Mouse (Mus musculus) E14TG2a.4 (cell line): ENCODE results near the gene Fam163b.

Experiments
- H3K27me3 ChIP-seq: 2 replicates; pipeline ENCODE4 v1.6.1; 2014; ENCODE audit warnings: low read length, control low read depth; ENCODE audit not compliant: insufficient read depth
- H3K36me3 ChIP-seq: 2 replicates; pipeline ENCODE4 v1.6.1; 2014; ENCODE audit warnings: low read length, control low read depth; ENCODE audit not compliant: insufficient read depth
- H3K4me1 ChIP-seq: replicated peaks from 2 replicates; pipeline ENCODE4 v1.6.1; 2014; ENCODE audit warnings: low read depth, low read length, control low read depth
- H3K4me3 ChIP-seq: replicated peaks from 2 replicates; pipeline ENCODE4 v1.5.1; 2014; ENCODE audit warnings: mild to moderate bottlenecking, low read length
- H3K9me3 ChIP-seq: 2 replicates; pipeline ENCODE4 v1.6.1; 2014; ENCODE audit warnings: low read length, control low read depth
- CTCF ChIP-seq: conservative IDR thresholded peaks from 2 replicates; pipeline ENCODE4 v1.5.1; 2014; ENCODE audit warnings: low read length
- NANOG ChIP-seq: IDR thresholded peaks from 2 replicates; pipeline ENCODE4 v1.6.1; 2014; ENCODE audit warnings: borderline replicate concordance, low read length, mixed read lengths
- POU5F1 ChIP-seq: IDR thresholded peaks from 2 replicates; pipeline ENCODE4 v1.6.1; 2014; ENCODE audit warnings: low read length, borderline replicate concordance

Fam163b gene

GRCm38 (mm10) chr2:27106816-27107215 lies 35.5 kb downstream of the Fam163b start:
- H3K4me1 ChIP-seq: no peaks in the 10 kb centered on the region

DNA sequence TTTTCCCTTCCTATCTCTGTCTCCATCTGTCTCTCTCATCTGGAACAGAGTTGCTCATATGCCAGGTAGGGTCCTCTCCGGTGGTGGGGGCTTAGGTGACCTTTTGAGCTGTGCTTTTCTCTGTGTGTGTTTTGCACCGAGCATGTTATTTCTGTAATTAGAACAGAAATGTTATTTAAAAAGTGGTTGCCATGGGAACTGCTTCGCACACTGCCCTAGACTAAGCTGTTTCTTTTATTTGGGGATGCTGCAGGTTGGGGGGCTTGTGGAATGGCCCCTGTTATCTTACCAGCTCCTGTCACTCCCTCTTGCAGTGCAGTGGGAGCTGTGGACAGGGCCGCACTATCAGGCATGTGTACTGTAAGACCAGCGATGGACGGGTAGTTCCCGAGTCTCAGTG lies 38.7 kb downstream of the Fam163b start:
- Histone ChIP-seq H3K4me3 (no peak overlapping the region), H3K27me3 (peaks cover 7% of the 10 kb centered on the region; the same call in 1 of the 2 replicates), H3K4me1 (no peaks in the 10 kb centered on the region), H3K9me3 (no peaks in the 10 kb centered on the region), H3K36me3 (no peaks in the 10 kb centered on the region)
- no peak for TF ChIP-seq NANOG
- TF ChIP-seq POU5F1: no peak
- TF ChIP-seq CTCF: no peak

More at GRCm38 (mm10) chr2:27106816-27107215, 35.5 kb downstream of the Fam163b start:
- TF ChIP-seq POU5F1 (no peak), NANOG (no peak), CTCF (no peak)
- H3K27me3 ChIP-seq: peaks cover 21% of the 10 kb centered on the region
- H3K9me3 ChIP-seq: no peaks in the 10 kb centered on the region
- H3K36me3 ChIP-seq: no peaks in the 10 kb centered on the region
- H3K4me3 ChIP-seq: no peak overlapping the region

GRCm38 (mm10) chr2:27097776-27098175 lies 44.5 kb downstream of the Fam163b start:
- Histone ChIP-seq H3K4me3 (no peak overlapping the region), H3K27me3 (peaks cover 13% of the 10 kb centered on the region; the same call in 1 of the 2 replicates), H3K36me3 (no peaks in the 10 kb centered on the region), H3K9me3 (peaks cover 10% of the 10 kb centered on the region), H3K4me1 (no peaks in the 10 kb centered on the region)
- TF ChIP-seq NANOG (no peak), CTCF (no peak), POU5F1 (no peak)

- Histone ChIP-seq H3K27me3 (peaks cover 13% of the 10 kb centered on the region; the same call in 1 of the 2 replicates), H3K4me3 (no peak overlapping the region)
Measured at GRCm38 (mm10) chr2:27097241-27097656, 45.0 kb downstream of the Fam163b start.

DNA sequence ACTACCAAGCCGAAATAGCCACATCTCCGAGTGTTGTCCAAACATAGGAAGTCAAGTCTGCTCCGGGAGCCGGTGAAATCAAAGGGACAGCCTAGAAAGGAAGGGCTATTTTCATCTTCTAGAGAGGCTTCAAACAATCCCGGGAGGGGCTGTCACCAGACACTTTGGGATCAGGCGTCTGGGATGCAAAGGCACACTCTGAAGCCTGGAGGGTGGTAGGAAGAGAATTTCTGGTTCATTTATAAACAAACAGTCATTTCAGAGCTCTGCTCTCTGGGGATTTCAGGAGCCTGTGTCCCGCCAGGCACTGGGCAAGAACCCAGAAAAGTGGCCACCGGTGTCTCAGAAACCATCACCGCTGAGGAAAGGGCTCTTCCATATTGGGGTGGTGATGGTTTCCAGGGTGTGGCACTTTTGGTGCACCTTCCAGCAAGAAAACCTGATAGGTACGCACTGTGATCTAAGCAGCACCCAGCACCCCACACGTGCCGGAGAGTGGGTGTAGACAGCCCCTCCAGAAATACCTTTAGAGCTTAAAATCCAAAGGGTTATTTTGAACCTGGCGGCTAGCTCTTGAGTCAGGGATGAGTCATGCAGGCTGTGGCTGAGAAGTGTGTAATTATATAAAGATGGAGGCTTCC lies 45.8 kb downstream of the Fam163b start:
- Histone ChIP-seq H3K4me1 (no peaks in the 10 kb centered on the region), H3K4me3 (no peak overlapping the region), H3K9me3 (peaks cover 21% of the 10 kb centered on the region), H3K36me3 (no peaks in the 10 kb centered on the region), H3K27me3 (peaks cover 13% of the 10 kb centered on the region; the same call in 1 of the 2 replicates)
- no peak for TF ChIP-seq NANOG
- no peak for TF ChIP-seq POU5F1
- no peak for TF ChIP-seq CTCF

More at GRCm38 (mm10) chr2:27097241-27097656, 45.0 kb downstream of the Fam163b start:
- no peaks in the 10 kb centered on the region for H3K36me3 ChIP-seq
- no peaks in the 10 kb centered on the region for H3K4me1 ChIP-seq
- peaks cover 15% of the 10 kb centered on the region for H3K9me3 ChIP-seq
- TF ChIP-seq POU5F1 (no peak), NANOG (no peak), CTCF (no peak)

DNA sequence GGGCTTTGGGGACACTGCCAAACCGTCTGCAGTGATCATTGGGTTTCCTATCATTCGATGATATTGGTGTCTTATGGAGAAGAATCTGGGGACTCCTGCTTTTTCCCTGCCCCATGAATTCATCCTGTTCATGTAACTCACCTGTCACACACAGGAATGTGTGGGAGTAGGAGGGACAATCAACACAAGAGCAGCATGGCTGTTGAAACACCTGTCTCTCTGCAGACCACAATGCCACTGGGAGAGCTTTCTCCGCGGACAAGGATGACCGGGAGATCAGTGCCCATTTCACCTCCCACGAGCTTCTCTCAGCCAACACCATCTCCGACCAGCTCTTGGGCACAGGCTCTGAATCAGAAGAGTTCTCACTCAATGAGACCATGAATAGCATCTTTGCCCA lies 47.1 kb downstream of the Fam163b start:
- peaks cover 13% of the 10 kb centered on the region; the same call in 1 of the 2 replicates for H3K27me3 ChIP-seq
- H3K4me3 ChIP-seq: no peak overlapping the region
- TF ChIP-seq CTCF: no peak
- TF ChIP-seq POU5F1: no peak
- no peak for TF ChIP-seq NANOG
- peaks cover 21% of the 10 kb centered on the region for H3K9me3 ChIP-seq
- H3K4me1 ChIP-seq: no peaks in the 10 kb centered on the region
- H3K36me3 ChIP-seq: no peaks in the 10 kb centered on the region

GRCm38 (mm10) chr2:27089238-27089637 lies 53.1 kb downstream of the Fam163b start:
- TF ChIP-seq POU5F1 (no peak), CTCF (no peak), NANOG (no peak)
- Histone ChIP-seq H3K9me3 (peaks cover 21% of the 10 kb centered on the region), H3K27me3 (no peaks in the 10 kb centered on the region), H3K4me1 (no peaks in the 10 kb centered on the region), H3K36me3 (no peaks in the 10 kb centered on the region), H3K4me3 (no peak overlapping the region)

- TF ChIP-seq NANOG: no peak
- no peak for TF ChIP-seq POU5F1
- no peak for TF ChIP-seq CTCF
- no peaks in the 10 kb centered on the region for H3K36me3 ChIP-seq
- H3K9me3 ChIP-seq: peaks cover 20% of the 10 kb centered on the region
- no peaks in the 10 kb centered on the region for H3K4me1 ChIP-seq
- no peaks in the 10 kb centered on the region for H3K27me3 ChIP-seq
- H3K4me3 ChIP-seq: no peak overlapping the region
Measured at GRCm38 (mm10) chr2:27088700-27089099, 53.6 kb downstream of the Fam163b start.

GRCm38 (mm10) chr2:27088071-27088644 lies 54.1 kb downstream of the Fam163b start:
- TF ChIP-seq CTCF (no peak), POU5F1 (no peak), NANOG (no peak)
- H3K9me3 ChIP-seq: peaks cover 15% of the 10 kb centered on the region
- no peak overlapping the region for H3K4me3 ChIP-seq
- no peaks in the 10 kb centered on the region for H3K4me1 ChIP-seq
- H3K36me3 ChIP-seq: no peaks in the 10 kb centered on the region
- H3K27me3 ChIP-seq: no peaks in the 10 kb centered on the region
